In genomic region chr4:131837872-131838524, GRCm38 (mm10) we compare ENCODE assay signal across 8 mouse cellular contexts. TPM values are rescaled to one million over a fixed set of nuclear protein-coding genes. Genes with fewer than 3 reads are reported as not detected.
A peak's percentile ranks its signal among the peaks of the same experiment; 100 is the strongest.
DNase-seq lines count a peak whose midpoint lies in the region; ATAC-seq and TF ChIP-seq lines count a peak whose summit lies in the region.

Ptpru (minus strand) TSS chr4:131838288.

- no peaks in the 10 kb centered on the region for H3K36me3 ChIP-seq in E14TG2a.4 (ENCODE audit: insufficient read depth, low read length)
- no peaks in the 10 kb centered on the region for H3K36me3 ChIP-seq in lung, embryonic 16.5 days (ENCODE audit: control insufficient read depth, insufficient read depth, low read length)

- H3K4me2 ChIP-seq in lung, embryonic 16.5 days (ENCODE audit: low read depth, low read length) = peak within 1 kb of the TSS; percentile 84

- ATAC-seq in frontal cortex, adult (ENCODE audit: low TSS enrichment) = peak; percentile 82
- ATAC-seq in hematopoietic stem cell, adult 5-6 weeks (replicated peaks in 1 of 2; ENCODE audit: insufficient read depth in 1 of 2, low FRiP score in 2 of 2, low TSS enrichment in 1 of 2, low read depth in 1 of 2, poor library complexity in 2 of 2, severe bottlenecking in 2 of 2) = peak; percentile 42 to 74
- peak; percentile 89 for ATAC-seq in lung, embryonic 16.5 days (ENCODE audit: low read depth)

- H3K27ac ChIP-seq in lung, embryonic 16.5 days (ENCODE audit: low read length) = no peak within 1 kb of the TSS

- H3K27me3 ChIP-seq in E14TG2a.4 (ENCODE audit: insufficient read depth, low read length) = peaks cover 79% of the 10 kb centered on the region
- peaks cover 17% of the 10 kb centered on the region for H3K27me3 ChIP-seq in lung, embryonic 16.5 days (ENCODE audit: control insufficient read depth, insufficient read depth, low read depth, low read length)

- no peak for TF ChIP-seq CTCF in E14TG2a.4 (conservative IDR thresholded peaks at IDR 0.05; ENCODE audit: low read length)

- H3K4me3 ChIP-seq in E14TG2a.4 (replicated peaks; ENCODE audit: low read length) = peak within 1 kb of the TSS; percentile 84
- H3K4me3 ChIP-seq in lung, embryonic 16.5 days (ENCODE audit: low read length) = peak within 1 kb of the TSS; percentile 60

- H3K4me1 ChIP-seq in E14TG2a.4 (replicated peaks; ENCODE audit: low read depth, low read length) = peaks cover 36% of the 10 kb centered on the region
- peaks cover 11% of the 10 kb centered on the region for H3K4me1 ChIP-seq in lung, embryonic 16.5 days (replicated peaks; ENCODE audit: control insufficient read depth, insufficient read depth, low read length)

- peak within 1 kb of the TSS; percentile 73 for H3K9ac ChIP-seq in lung, embryonic 16.5 days (ENCODE audit: low read length)

- under 1% methylated on average over 68 of the region's 72 CpGs for WGBS in lung, embryonic 16.5 days

- peak; percentile 89 for DNase-seq in cerebellum, adult 11-12 months
- DNase-seq in layer of hippocampus, adult 9-11 months = peak; percentile 72
- DNase-seq in ovary, postnatal 10 days (ENCODE audit: low spot score) = peak; percentile 94
- peak; percentile 60 to 90 for DNase-seq in thymus, postnatal 10 days (ENCODE audit: low spot score in 2 of 2)

- no peaks in the 10 kb centered on the region for H3K9me3 ChIP-seq in E14TG2a.4 (ENCODE audit: low read length)
- no peaks in the 10 kb centered on the region for H3K9me3 ChIP-seq in lung, embryonic 16.5 days (ENCODE audit: control insufficient read depth, low read length)

RNA-seq across cellular contexts. Expression of gene Ptpru, which starts in this region (rescaled TPM):
- 0.40 and 0.44 TPM in 2 replicates for total RNA-seq in hematopoietic stem cell, adult 5-6 weeks (2017)
- 14.1 and 14.6 TPM in 2 replicates for polyA plus RNA-seq in lung, embryonic 16.5 days (2015; fragmentation: Nextera tagmentation; extraction: Ambion mirVana)

Comparison
In these comparisons a context has a peak if more than half of its experiments do, and no peak if none do; other contexts are left out.
1. Peak in ATAC-seq in hematopoietic stem cell, adult 5-6 weeks; RNA of the gene not detected or under 1 TPM.